Mouse (Mus musculus) adrenal gland, postnatal 14 days (tissue): ENCODE results near the gene Rasal1. TPM values are rescaled to one million over a fixed set of nuclear protein-coding genes. Genes with fewer than 3 reads are reported as not detected.
A peak's percentile ranks its signal among the peaks of the same experiment; 100 is the strongest.

Experiments used
- DNase-seq: peaks from one replicate; pipeline ENCODE4 v3.0.0; 2021; ENCODE audit warnings: mixed read lengths
- total RNA-seq: library from RNA; stranded (reverse); gene quantifications from 2 replicates; pipeline ENCODE4 v1.2.3, GENCODE M21; 2021

Rasal1 gene
- total RNA-seq, 1 experiment from 2014 or later = 8.3 TPM

GRCm38 (mm10) chr5:120621846-120622197, 26.8 kb upstream of the Rasal1 start:
- no peak for DNase-seq

- DNase-seq = no peak
These were observed 26.3 kb upstream of the Rasal1 start for GRCm38 (mm10) chr5:120622198-120622851.

- no peak for DNase-seq
These were observed 24.2 kb upstream of the Rasal1 start for GRCm38 (mm10) chr5:120624427-120624826.

- peak; percentile 66 for DNase-seq
These were observed 22.2 kb upstream of the Rasal1 start for GRCm38 (mm10) chr5:120626399-120626798.

- DNase-seq = no peak
These were observed 20.9 kb upstream of the Rasal1 start for GRCm38 (mm10) chr5:120627515-120628300.

- peak; percentile 53 for DNase-seq
These were observed 20.0 kb upstream of the Rasal1 start for GRCm38 (mm10) chr5:120628624-120629023.

- peak; percentile 42 for DNase-seq
These were observed 17.5 kb upstream of the Rasal1 start for GRCm38 (mm10) chr5:120631128-120631527.

GRCm38 (mm10) chr5:120631892-120632291, 16.7 kb upstream of the Rasal1 start:
- DNase-seq = no peak

GRCm38 (mm10) chr5:120634131-120634530, 14.5 kb upstream of the Rasal1 start, which contains the start of gene Cfap73:
Gene Cfap73, minus strand, starts transcription at chr5:120634235.
- peak; percentile 76 for DNase-seq

- DNase-seq = no peak
These were observed 13.8 kb upstream of the Rasal1 start for GRCm38 (mm10) chr5:120634860-120635259.

- DNase-seq = no peak
These were observed 13.0 kb upstream of the Rasal1 start for GRCm38 (mm10) chr5:120635633-120636032.

- DNase-seq = no peak
These were observed 8.5 kb upstream of the Rasal1 start for GRCm38 (mm10) chr5:120640094-120640493.

- peak; percentile 86 for DNase-seq
These were observed 5.1 kb upstream of the Rasal1 start for GRCm38 (mm10) chr5:120643365-120644085.

- DNase-seq = peak; percentile 78
These were observed 4.4 kb upstream of the Rasal1 start for GRCm38 (mm10) chr5:120644227-120644626.

- peak; percentile 71 for DNase-seq
These were observed 2.8 kb upstream of the Rasal1 start for GRCm38 (mm10) chr5:120645851-120646250.

GRCm38 (mm10) chr5:120647361-120647760, 1.3 kb upstream of the Rasal1 start:
- DNase-seq = no peak

- DNase-seq = no peak
These were observed 659 bp upstream of the Rasal1 start for GRCm38 (mm10) chr5:120647814-120648491.

- no peak for DNase-seq
These were observed 842 bp downstream of the Rasal1 start for GRCm38 (mm10) chr5:120649374-120649933.

GRCm38 (mm10) chr5:120649938-120650337, 1.3 kb downstream of the Rasal1 start:
- no peak for DNase-seq

GRCm38 (mm10) chr5:120651230-120651629, 2.6 kb downstream of the Rasal1 start:
- no peak for DNase-seq

GRCm38 (mm10) chr5:120652915-120653701, 4.5 kb downstream of the Rasal1 start:
- DNase-seq = no peak
